Mouse (Mus musculus) neural tube, embryonic 14.5 days (tissue): Measurements from ENCODE around the gene Pdlim7. TPM values are rescaled to one million over a fixed set of nuclear protein-coding genes. Genes with fewer than 3 reads are reported as not detected.
A peak's percentile ranks its signal among the peaks of the same experiment; 100 is the strongest.

Experiments used
- ATAC-seq: fragments of 200-750 bp; cut with Nextera tagmentation; 2 replicates; pipeline ENCODE4 v1.8.0; 2017; ENCODE audit warnings: low read depth, mild to moderate bottlenecking, moderate TSS enrichment, moderate library complexity
- H3K27ac ChIP-seq: fragments of 300-500 bp; sonication (generic); 2 replicates; pipeline ENCODE4 v1.5.1; 2014; ENCODE audit warnings: low read depth, mild to moderate bottlenecking, control low read depth, low read length, moderate library complexity, mixed read lengths
- H3K27me3 ChIP-seq: fragments of 300-500 bp; sonication (generic); 2 replicates; pipeline ENCODE4 v1.6.1; 2014; ENCODE audit warnings: low read length; ENCODE audit not compliant: control insufficient read depth, insufficient read depth
- H3K36me3 ChIP-seq: fragments of 300-500 bp; sonication (generic); 2 replicates; pipeline ENCODE4 v1.6.1; 2014; ENCODE audit warnings: low read length, mixed read lengths; ENCODE audit not compliant: control insufficient read depth, insufficient read depth
- H3K4me1 ChIP-seq: fragments of 300-500 bp; sonication (generic); 2 replicates; pipeline ENCODE4 v1.6.1; 2014; ENCODE audit warnings: low read length; ENCODE audit not compliant: control insufficient read depth, insufficient read depth
- H3K4me2 ChIP-seq: fragments of 300-500 bp; sonication (generic); 2 replicates; pipeline ENCODE4 v1.6.1; 2014; ENCODE audit warnings: mild to moderate bottlenecking, low read depth, low read length, control low read depth
- H3K4me3 ChIP-seq: fragments of 300-500 bp; sonication (generic); 2 replicates; pipeline ENCODE4 v1.5.1; 2014; ENCODE audit warnings: low read depth, low read length, control low read depth, mixed read lengths
- H3K9ac ChIP-seq: fragments of 300-500 bp; sonication (generic); replicated peaks from 2 replicates; pipeline ENCODE4 v1.6.1; 2014; ENCODE audit warnings: low read depth, mild to moderate bottlenecking, control low read depth, low read length, mixed read lengths
- H3K9me3 ChIP-seq: fragments of 300-500 bp; sonication (generic); 2 replicates; pipeline ENCODE4 v1.6.1; 2016; ENCODE audit warnings: low read length; ENCODE audit not compliant: control insufficient read depth
- WGBS: fragments of 180-500 bp; shearing (Covaris S2); extraction: QIAGEN DNeasy Blood & Tissue Kit; methylation state at CpG from one replicate; pipeline ENCODE4 v1.1.7; 2014; 5-methylcytosine and 5-hydroxymethylcytosine counted together
- polyA plus RNA-seq: library from polyadenylated mRNA; unstranded; fragments of >200 nt; fragmentation: Nextera tagmentation; extraction: Ambion mirVana; gene quantifications from 2 replicates; pipeline ENCODE4 v1.2.1, GENCODE M21; 2014

Pdlim7 gene
- polyA plus RNA-seq, 1 experiment from 2014 or later, result 163 TPM

- peaks cover 23% of the 10 kb centered on the region for H3K4me1 ChIP-seq
- 9% methylated on average over 6 of the region's 6 CpGs for WGBS
- peaks cover 26% of the 10 kb centered on the region for H3K36me3 ChIP-seq
- peak; percentile 42; the same call in 1 of the 2 replicates for ATAC-seq
- H3K9ac ChIP-seq, result 0 out of 2 replicates have a peak overlapping the region, but pooled peaks have one; percentile 32
- peak overlapping the region; percentile 97 for H3K4me2 ChIP-seq
- H3K9me3 ChIP-seq, result no peaks in the 10 kb centered on the region
- no peaks in the 10 kb centered on the region for H3K27me3 ChIP-seq
- peak overlapping the region; percentile 45 for H3K27ac ChIP-seq
- no peak overlapping the region for H3K4me3 ChIP-seq
Observed at GRCm38 (mm10) chr13:55510668-55511491, 2.6 kb downstream of the Pdlim7 start.

DNA sequence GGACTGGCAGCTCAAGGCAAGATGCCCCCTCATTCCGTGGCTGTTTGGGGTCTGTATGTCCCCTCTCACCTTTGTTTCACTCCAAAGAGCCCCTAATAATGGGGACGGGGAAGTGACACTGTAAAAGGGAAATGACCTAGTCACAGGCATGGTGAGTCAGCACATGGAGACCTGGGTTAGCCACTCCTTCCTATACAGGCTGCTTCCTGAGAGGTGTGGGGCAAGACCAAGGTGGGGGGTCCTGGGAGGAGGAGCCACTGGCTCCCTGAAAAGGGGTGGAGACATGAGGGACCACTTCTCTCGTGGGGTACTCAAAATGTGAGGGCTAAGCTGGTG is 3.2 kb downstream of the Pdlim7 start:
- H3K4me3 ChIP-seq, result no peak overlapping the region
- H3K36me3 ChIP-seq, result peaks cover 32% of the 10 kb centered on the region
- ATAC-seq, result no peak
- H3K27ac ChIP-seq, result peak overlapping the region; percentile 45
- 25% methylated on average over 3 of the region's 3 CpGs for WGBS
- peaks cover 23% of the 10 kb centered on the region for H3K4me1 ChIP-seq
- no peaks in the 10 kb centered on the region for H3K9me3 ChIP-seq
- H3K27me3 ChIP-seq, result no peaks in the 10 kb centered on the region
- H3K9ac ChIP-seq, result 0 out of 2 replicates have a peak overlapping the region, but pooled peaks have one; percentile 32
- no peak overlapping the region for H3K4me2 ChIP-seq

GRCm38 (mm10) chr13:55508531-55508930 is 4.9 kb downstream of the Pdlim7 start:
- Histone ChIP-seq H3K36me3 (peaks cover 46% of the 10 kb centered on the region), H3K9me3 (no peaks in the 10 kb centered on the region), H3K27me3 (no peaks in the 10 kb centered on the region), H3K27ac (no peak overlapping the region), H3K9ac (no peak overlapping the region), H3K4me2 (no peak overlapping the region), H3K4me3 (no peak overlapping the region), H3K4me1 (peaks cover 23% of the 10 kb centered on the region)
- 94% methylated on average over 10 of the region's 10 CpGs for WGBS
- no peak for ATAC-seq

- Histone ChIP-seq H3K9ac (no peak overlapping the region), H3K36me3 (peaks cover 52% of the 10 kb centered on the region), H3K4me2 (no peak overlapping the region), H3K27me3 (no peaks in the 10 kb centered on the region), H3K4me3 (no peak overlapping the region), H3K27ac (no peak overlapping the region), H3K9me3 (no peaks in the 10 kb centered on the region), H3K4me1 (peaks cover 23% of the 10 kb centered on the region)
- ATAC-seq, result no peak
- WGBS, result 63% methylated on average over 11 of the region's 11 CpGs
Observed at GRCm38 (mm10) chr13:55507877-55508276, 5.6 kb downstream of the Pdlim7 start.

DNA sequence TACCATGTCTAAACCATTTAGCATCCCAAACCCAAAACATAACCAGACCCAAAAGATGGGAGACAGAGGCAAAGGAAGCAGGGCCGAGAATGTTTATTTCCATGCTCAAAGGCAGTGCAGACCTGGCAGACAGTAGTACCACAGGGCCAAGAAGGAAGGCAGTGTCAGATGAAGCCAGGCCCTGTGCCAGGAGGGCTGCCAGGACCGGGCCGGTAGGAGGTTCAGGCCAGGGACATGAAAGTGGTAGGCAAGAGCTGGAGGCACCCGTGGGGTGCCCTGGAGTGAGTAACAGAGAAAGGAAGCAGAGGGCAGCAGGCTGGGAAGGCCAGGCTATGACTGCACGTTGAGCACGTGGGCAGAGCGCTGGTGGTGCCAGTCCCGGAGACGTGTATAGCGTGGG is 6.8 kb downstream of the Pdlim7 start:
- Histone ChIP-seq H3K9ac (no peak overlapping the region), H3K36me3 (peaks cover 59% of the 10 kb centered on the region), H3K4me2 (no peak overlapping the region), H3K27me3 (no peaks in the 10 kb centered on the region), H3K4me1 (peaks cover 14% of the 10 kb centered on the region), H3K4me3 (no peak overlapping the region), H3K27ac (no peak overlapping the region), H3K9me3 (no peaks in the 10 kb centered on the region)
- no peak for ATAC-seq
- 93% methylated on average over 10 of the region's 10 CpGs for WGBS

DNA sequence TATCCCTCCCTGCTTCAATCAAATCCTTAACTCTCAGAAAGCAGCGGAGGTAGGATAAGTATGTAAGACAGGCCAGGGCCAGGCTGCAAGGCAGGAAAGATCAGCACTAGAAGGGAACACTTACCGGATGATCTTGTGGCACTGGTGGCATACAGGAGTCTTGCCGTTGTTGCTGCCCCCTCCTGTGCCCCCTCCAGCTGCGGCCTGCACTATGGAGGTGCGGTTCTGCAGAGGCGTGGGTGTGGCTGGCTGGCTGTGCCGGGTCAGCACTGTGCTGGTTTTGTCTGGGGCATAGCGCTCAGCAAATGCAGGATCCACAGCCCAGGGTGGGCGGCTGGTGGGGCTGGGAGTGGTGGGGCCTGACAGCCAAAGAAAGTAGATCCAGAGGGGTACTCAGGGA is 7.7 kb downstream of the Pdlim7 start:
- Histone ChIP-seq H3K4me2 (no peak overlapping the region), H3K27me3 (no peaks in the 10 kb centered on the region), H3K36me3 (peaks cover 59% of the 10 kb centered on the region), H3K9ac (no peak overlapping the region), H3K4me1 (0 out of 2 replicates have a peak, but pooled peaks cover 5% of the 10 kb centered on the region), H3K27ac (no peak overlapping the region), H3K9me3 (no peaks in the 10 kb centered on the region), H3K4me3 (no peak overlapping the region)
- no peak for ATAC-seq
- 90% methylated on average over 9 of the region's 9 CpGs for WGBS

- H3K36me3 ChIP-seq, result peaks cover 59% of the 10 kb centered on the region
- no peak overlapping the region for H3K27ac ChIP-seq
- H3K27me3 ChIP-seq, result no peaks in the 10 kb centered on the region
- no peaks in the 10 kb centered on the region for H3K4me1 ChIP-seq
- H3K9ac ChIP-seq, result no peak overlapping the region
- no peaks in the 10 kb centered on the region for H3K9me3 ChIP-seq
- no peak overlapping the region for H3K4me2 ChIP-seq
- ATAC-seq, result no peak
- H3K4me3 ChIP-seq, result no peak overlapping the region
- 89% methylated on average over 5 of the region's 5 CpGs for WGBS
Observed at GRCm38 (mm10) chr13:55504390-55504789, 9.1 kb downstream of the Pdlim7 start.

GRCm38 (mm10) chr13:55502405-55502804 is 11.1 kb downstream of the Pdlim7 start:
- peaks cover 54% of the 10 kb centered on the region for H3K36me3 ChIP-seq
- WGBS, result 89% methylated on average over 8 of the region's 8 CpGs

GRCm38 (mm10) chr13:55500575-55500974 is 12.9 kb downstream of the Pdlim7 start:
- H3K27me3 ChIP-seq, result no peaks in the 10 kb centered on the region
- peaks cover 36% of the 10 kb centered on the region for H3K36me3 ChIP-seq
- H3K4me3 ChIP-seq, result no peak overlapping the region
- H3K4me1 ChIP-seq, result peaks cover 9% of the 10 kb centered on the region; the same call in 1 of the 2 replicates
- H3K27ac ChIP-seq, result no peak overlapping the region
- ATAC-seq, result no peak
- 83% methylated on average over 10 of the region's 10 CpGs for whole genome bisulfite sequencing
- no peak overlapping the region for H3K9ac ChIP-seq
- no peak overlapping the region for H3K4me2 ChIP-seq
- H3K9me3 ChIP-seq, result no peaks in the 10 kb centered on the region

More at GRCm38 (mm10) chr13:55502405-55502804, 11.1 kb downstream of the Pdlim7 start:
- H3K4me1 ChIP-seq, result no peaks in the 10 kb centered on the region
- H3K27ac ChIP-seq, result no peak overlapping the region
- H3K9me3 ChIP-seq, result no peaks in the 10 kb centered on the region
- no peak for ATAC-seq
- H3K4me3 ChIP-seq, result no peak overlapping the region
- no peaks in the 10 kb centered on the region for H3K27me3 ChIP-seq
- no peak overlapping the region for H3K9ac ChIP-seq
- no peak overlapping the region for H3K4me2 ChIP-seq
